Mouse (Mus musculus) intestine, postnatal 0 days (tissue): ENCODE measurements around the gene Fbxo21. TPM values are rescaled to one million over a fixed set of nuclear protein-coding genes. Genes with fewer than 3 reads are reported as not detected.

ENCODE experiments used
- ATAC-seq: fragments of 200-750 bp; cut with Nextera tagmentation; 2 replicates; pipeline ENCODE4 v1.8.0; 2017; ENCODE audit warnings: mild to moderate bottlenecking, moderate TSS enrichment, moderate library complexity
- H3K27ac ChIP-seq: fragments of 300-500 bp; sonication (generic); 2 replicates; pipeline ENCODE4 v1.5.1; 2014; ENCODE audit warnings: mild to moderate bottlenecking, low read depth, low read length, moderate library complexity
- H3K27me3 ChIP-seq: fragments of 300-500 bp; sonication (generic); replicated peaks from 2 replicates; pipeline ENCODE4 v1.6.1; 2014; ENCODE audit warnings: low read length, mixed read lengths; ENCODE audit not compliant: control insufficient read depth, insufficient read depth
- H3K36me3 ChIP-seq: fragments of 300-500 bp; sonication (generic); 2 replicates; pipeline ENCODE4 v1.6.1; 2014; ENCODE audit warnings: mild to moderate bottlenecking, moderate library complexity; ENCODE audit not compliant: control insufficient read depth, insufficient read depth
- H3K4me1 ChIP-seq: fragments of 300-500 bp; sonication (generic); replicated peaks from 2 replicates; pipeline ENCODE4 v1.6.1; 2014; ENCODE audit warnings: antibody characterized with exemption, low read length, mixed read lengths; ENCODE audit not compliant: control insufficient read depth, insufficient read depth
- H3K4me2 ChIP-seq: fragments of 300-500 bp; sonication (generic); replicated peaks from 2 replicates; pipeline ENCODE4 v1.6.1; 2014; ENCODE audit warnings: low read depth, mild to moderate bottlenecking, moderate library complexity
- H3K4me3 ChIP-seq: fragments of 300-500 bp; sonication (generic); 2 replicates; pipeline ENCODE4 v1.5.1; 2014; ENCODE audit warnings: low read depth, low read length
- H3K9ac ChIP-seq: fragments of 300-500 bp; sonication (generic); 2 replicates; pipeline ENCODE4 v1.6.1; 2014; ENCODE audit warnings: mild to moderate bottlenecking, low read depth, low read length
- H3K9me3 ChIP-seq: fragments of 300-500 bp; sonication (generic); 2 replicates; pipeline ENCODE4 v1.6.1; 2016; ENCODE audit warnings: mixed run types; ENCODE audit not compliant: control insufficient read depth
- CTCF ChIP-seq: sonication (generic); IDR thresholded peaks from 2 replicates; pipeline ENCODE4 v1.5.1; 2016; ENCODE audit warnings: low read depth, mild to moderate bottlenecking, control low read depth, antibody characterized with exemption, moderate library complexity
- WGBS: fragments of 180-500 bp; shearing (Covaris S2); extraction: QIAGEN DNeasy Blood & Tissue Kit; methylation state at CpG from one replicate; pipeline ENCODE4 v1.1.7; 2014; 5-methylcytosine and 5-hydroxymethylcytosine counted together
- polyA plus RNA-seq: library from polyadenylated mRNA; unstranded; fragments of >200 nt; fragmentation: Nextera tagmentation; extraction: Ambion mirVana; gene quantifications from 2 replicates; pipeline ENCODE4 v1.2.1, GENCODE M21; 2015

Gene Fbxo21
- polyA plus RNA-seq, 1 experiment from 2014 or later: 20.7 TPM

DNA sequence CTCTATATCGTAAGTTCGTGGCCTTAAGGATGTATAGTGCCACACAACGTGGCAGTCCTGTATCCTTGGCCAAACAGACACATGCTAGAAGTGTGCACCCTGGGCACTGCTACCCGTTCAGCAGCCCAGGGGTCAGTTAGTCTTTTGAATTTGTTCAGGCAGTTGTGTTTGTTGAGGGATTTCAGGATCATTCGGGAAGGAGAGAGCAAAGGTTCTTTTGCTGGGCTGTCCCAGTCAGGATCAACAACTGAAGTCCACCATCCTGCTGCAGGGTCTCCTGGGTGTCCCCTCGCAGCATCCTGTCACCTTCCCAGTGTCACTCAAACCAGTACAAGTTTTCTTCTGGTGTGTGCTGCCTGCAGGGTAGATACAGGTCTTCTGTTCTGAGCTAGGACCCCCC is 20.1 kb downstream of the Fbxo21 start:
- no peak for ATAC-seq
- Histone ChIP-seq H3K27me3 (no peaks in the 10 kb centered on the region), H3K36me3 (peaks cover 79% of the 10 kb centered on the region), H3K4me1 (no peaks in the 10 kb centered on the region), H3K9ac (no peak overlapping the region), H3K4me3 (no peak overlapping the region), H3K27ac (no peak overlapping the region), H3K4me2 (no peak overlapping the region), H3K9me3 (no peaks in the 10 kb centered on the region)
- 68% methylated on average over 6 of the region's 6 CpGs for WGBS
- TF ChIP-seq CTCF: no peak

DNA sequence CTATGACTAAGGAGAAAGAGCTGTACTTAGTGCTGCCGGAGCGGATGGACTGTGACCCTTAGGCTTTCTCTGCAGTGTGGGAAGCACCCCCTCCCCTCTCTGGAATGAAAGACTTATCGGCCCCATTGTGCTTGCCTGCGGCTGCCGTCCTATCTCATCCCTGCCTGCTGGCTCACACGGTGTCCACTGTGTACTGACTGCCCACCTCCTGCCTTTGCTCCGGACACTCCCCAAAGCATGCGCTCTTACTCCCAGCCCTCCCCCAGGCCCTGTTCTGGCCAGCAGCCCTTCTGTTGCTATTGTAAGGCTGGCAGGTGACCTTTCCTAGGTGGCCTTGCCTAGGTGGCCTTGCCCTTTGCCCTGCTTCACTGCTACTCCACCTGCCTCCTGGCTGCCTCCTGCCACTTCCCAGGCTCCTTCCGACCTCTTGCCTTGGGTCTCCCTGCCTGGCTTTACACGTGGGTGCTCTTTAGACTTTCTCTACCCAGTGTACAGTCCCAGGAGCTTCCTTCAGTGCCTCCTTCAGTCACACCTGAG is 21.0 kb downstream of the Fbxo21 start:
- no peaks in the 10 kb centered on the region for H3K4me1 ChIP-seq
- H3K27me3 ChIP-seq: no peaks in the 10 kb centered on the region
- ATAC-seq: peak; percentile 58
- peaks cover 79% of the 10 kb centered on the region for H3K36me3 ChIP-seq
- WGBS: 45% methylated on average over 10 of the region's 10 CpGs
- H3K27ac ChIP-seq: no peak overlapping the region
- no peak overlapping the region for H3K4me2 ChIP-seq
- TF ChIP-seq CTCF: peak; percentile 16; the same call in 1 of the 2 replicates
- no peaks in the 10 kb centered on the region for H3K9me3 ChIP-seq
- H3K9ac ChIP-seq: no peak overlapping the region
- H3K4me3 ChIP-seq: no peak overlapping the region

GRCm38 (mm10) chr5:117999061-117999460 is 22.5 kb downstream of the Fbxo21 start:
- H3K4me2 ChIP-seq: no peak overlapping the region
- 82% methylated on average over 7 of the region's 7 CpGs for WGBS
- no peak overlapping the region for H3K27ac ChIP-seq
- no peak for TF ChIP-seq CTCF
- H3K4me1 ChIP-seq: no peaks in the 10 kb centered on the region
- H3K9me3 ChIP-seq: no peaks in the 10 kb centered on the region
- no peak for ATAC-seq
- no peaks in the 10 kb centered on the region for H3K27me3 ChIP-seq
- no peak overlapping the region for H3K4me3 ChIP-seq
- H3K36me3 ChIP-seq: peaks cover 90% of the 10 kb centered on the region
- no peak overlapping the region for H3K9ac ChIP-seq

DNA sequence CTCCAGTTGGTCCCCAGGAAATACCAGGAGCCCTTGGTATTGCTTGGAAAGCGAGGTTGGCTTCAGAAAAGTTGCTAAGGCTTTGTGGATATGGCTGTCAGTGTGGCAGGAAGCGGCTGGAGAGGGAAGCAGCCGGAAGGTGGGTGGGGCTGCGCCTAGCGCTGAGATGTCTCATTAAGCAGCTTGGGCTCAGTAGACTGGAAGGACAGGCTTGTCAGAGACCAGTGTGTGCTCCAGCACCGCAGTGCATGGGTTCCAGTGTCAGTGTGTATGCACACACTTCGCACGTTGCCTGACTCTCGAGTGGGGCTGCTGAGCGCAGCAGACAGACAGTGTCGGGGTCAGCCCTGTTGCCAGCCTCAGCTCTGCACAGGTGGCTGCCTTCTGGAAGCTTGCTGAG is 23.1 kb downstream of the Fbxo21 start:
- Histone ChIP-seq H3K9me3 (no peaks in the 10 kb centered on the region), H3K4me2 (no peak overlapping the region), H3K9ac (no peak overlapping the region), H3K27me3 (no peaks in the 10 kb centered on the region), H3K27ac (no peak overlapping the region), H3K4me1 (no peaks in the 10 kb centered on the region), H3K4me3 (no peak overlapping the region), H3K36me3 (peaks cover 85% of the 10 kb centered on the region)
- 80% methylated on average over 11 of the region's 11 CpGs for WGBS
- ATAC-seq: no peak
- no peak for TF ChIP-seq CTCF

DNA sequence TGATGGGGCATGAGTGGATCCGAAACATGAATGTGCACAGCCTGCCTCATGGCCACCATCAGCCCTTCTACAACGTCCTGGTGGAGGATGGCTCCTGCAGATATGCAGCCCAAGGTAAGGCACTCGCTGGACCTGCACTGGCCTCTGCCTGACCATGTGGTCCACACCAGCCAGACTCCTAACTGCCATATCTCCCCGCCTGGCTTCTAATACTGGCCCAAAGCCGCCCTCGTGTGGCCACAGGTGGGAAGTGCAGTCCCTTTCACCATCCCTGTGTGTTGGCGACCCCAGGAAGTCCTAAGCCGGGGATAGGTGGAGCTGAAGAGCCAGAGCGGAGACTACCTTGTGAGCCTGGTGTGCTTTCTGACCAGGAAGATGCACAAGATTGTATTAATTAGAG is 25.5 kb downstream of the Fbxo21 start:
- Histone ChIP-seq H3K4me2 (no peak overlapping the region), H3K4me1 (no peaks in the 10 kb centered on the region), H3K27ac (no peak overlapping the region), H3K4me3 (no peak overlapping the region), H3K9ac (no peak overlapping the region), H3K36me3 (peaks cover 81% of the 10 kb centered on the region), H3K9me3 (no peaks in the 10 kb centered on the region), H3K27me3 (no peaks in the 10 kb centered on the region)
- ATAC-seq: no peak
- 33% methylated on average over 9 of the region's 9 CpGs for WGBS
- TF ChIP-seq CTCF: peak; percentile 91

GRCm38 (mm10) chr5:118004619-118005018 is 28.1 kb downstream of the Fbxo21 start:
- 80% methylated on average over 8 of the region's 8 CpGs for WGBS
- TF ChIP-seq CTCF: peak; percentile 89

DNA sequence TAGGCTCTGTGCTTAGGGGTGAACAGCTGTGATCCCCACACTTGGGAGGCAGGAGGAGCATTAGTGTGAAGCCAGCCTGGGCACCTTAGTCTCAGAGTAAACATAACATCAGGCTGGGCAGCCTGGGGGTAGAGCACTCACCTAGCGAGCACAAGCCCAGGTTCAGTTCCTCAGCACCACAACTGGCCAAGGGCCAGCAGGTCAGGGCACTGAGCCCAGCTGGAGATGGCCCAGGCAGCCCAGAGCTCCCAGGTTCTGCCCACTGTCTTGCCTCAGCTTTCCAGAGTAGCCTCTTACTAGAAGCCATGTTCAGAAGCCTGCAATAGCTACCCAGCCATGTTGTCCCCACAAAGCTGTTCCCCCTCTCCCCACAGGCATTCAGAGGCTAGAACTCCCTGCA is 29.2 kb downstream of the Fbxo21 start:
- no peak overlapping the region for H3K9ac ChIP-seq
- no peak overlapping the region for H3K4me2 ChIP-seq
- no peaks in the 10 kb centered on the region for H3K4me1 ChIP-seq
- H3K9me3 ChIP-seq: no peaks in the 10 kb centered on the region
- no peak for ATAC-seq
- H3K36me3 ChIP-seq: peaks cover 72% of the 10 kb centered on the region
- H3K27me3 ChIP-seq: no peaks in the 10 kb centered on the region
- TF ChIP-seq CTCF: no peak
- no peak overlapping the region for H3K27ac ChIP-seq
- no peak overlapping the region for H3K4me3 ChIP-seq
- WGBS: 85% methylated on average over 1 of the region's 1 CpGs

More at GRCm38 (mm10) chr5:118004619-118005018, 28.1 kb downstream of the Fbxo21 start:
- Histone ChIP-seq H3K27ac (no peak overlapping the region), H3K9me3 (no peaks in the 10 kb centered on the region), H3K27me3 (no peaks in the 10 kb centered on the region), H3K4me3 (no peak overlapping the region), H3K36me3 (peaks cover 80% of the 10 kb centered on the region), H3K4me1 (no peaks in the 10 kb centered on the region), H3K9ac (no peak overlapping the region), H3K4me2 (no peak overlapping the region)
- ATAC-seq: no peak
